Mouse (Mus musculus) kidney, adult 2 months (tissue): ENCODE data around the gene Erc2.

Experiments used
- CTCF ChIP-seq: fragments of 200-500 bp; conservative IDR thresholded peaks from 2 replicates; pipeline ENCODE4 v1.5.1; 2011; ENCODE audit warnings: low read depth, mild to moderate bottlenecking, control low read depth, low read length, moderate library complexity, mixed read lengths; ENCODE audit not compliant: insufficient read depth, insufficient read length
- POLR2A ChIP-seq: fragments of 200-500 bp; IDR thresholded peaks from one replicate; pipeline ENCODE4 v1.6.1; 2011; ENCODE audit warnings: low read depth, low read length, control low read depth

DNA sequence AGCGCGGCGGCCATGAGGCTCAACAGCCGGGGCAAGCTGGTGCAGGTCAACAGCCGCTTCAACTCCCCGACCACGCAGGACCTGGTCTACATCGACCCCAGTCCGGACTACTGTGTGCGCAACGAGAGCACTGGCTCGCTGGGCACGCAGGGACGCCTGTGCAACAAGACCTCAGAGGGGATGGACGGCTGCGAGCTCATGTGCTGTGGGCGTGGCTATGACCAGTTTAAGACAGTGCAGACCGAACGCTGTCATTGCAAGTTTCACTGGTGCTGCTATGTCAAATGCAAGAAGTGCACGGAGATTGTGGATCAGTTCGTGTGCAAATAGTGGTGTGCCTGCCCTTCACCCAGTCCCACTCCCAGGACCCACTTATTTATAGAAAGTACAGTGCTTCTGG is 900.4 kb downstream of the Erc2 start:
- TF ChIP-seq CTCF (no peak), POLR2A (no peak)
